Mouse (Mus musculus) heart, embryonic 12.5 days (tissue): ENCODE results near the gene Glyctk. TPM values are rescaled to one million over a fixed set of nuclear protein-coding genes. Genes with fewer than 3 reads are reported as not detected.

ENCODE experiments used
- ATAC-seq: fragments of 200-750 bp; cut with Nextera tagmentation; 2 replicates; pipeline ENCODE4 v1.8.0; 2017; ENCODE audit warnings: moderate TSS enrichment, moderate library complexity; ENCODE audit not compliant: insufficient number of reproducible peaks, low FRiP score
- H3K27ac ChIP-seq: fragments of 300-500 bp; sonication (generic); 2 replicates; pipeline ENCODE4 v1.5.1; 2016; ENCODE audit warnings: mild to moderate bottlenecking, moderate library complexity; ENCODE audit not compliant: poor library complexity, severe bottlenecking
- H3K27me3 ChIP-seq: fragments of 300-500 bp; sonication (generic); replicated peaks from 2 replicates; pipeline ENCODE4 v1.6.1; 2016; ENCODE audit warnings: mild to moderate bottlenecking, moderate library complexity
- H3K36me3 ChIP-seq: fragments of 300-500 bp; sonication (generic); 2 replicates; pipeline ENCODE4 v1.6.1; 2016; ENCODE audit warnings: mild to moderate bottlenecking, moderate library complexity
- H3K4me1 ChIP-seq: fragments of 300-500 bp; sonication (generic); replicated peaks from 2 replicates; pipeline ENCODE4 v1.6.1; 2016; ENCODE audit warnings: mild to moderate bottlenecking
- H3K4me2 ChIP-seq: fragments of 300-500 bp; sonication (generic); 2 replicates; pipeline ENCODE4 v1.6.1; 2016; ENCODE audit warnings: mild to moderate bottlenecking, moderate library complexity
- H3K4me3 ChIP-seq: fragments of 300-500 bp; sonication (generic); 2 replicates; pipeline ENCODE4 v1.5.1; 2016; ENCODE audit warnings: mild to moderate bottlenecking
- H3K9ac ChIP-seq: fragments of 300-500 bp; sonication (generic); 2 replicates; pipeline ENCODE4 v1.6.1; 2016; ENCODE audit warnings: mild to moderate bottlenecking, moderate library complexity
- H3K9me3 ChIP-seq: fragments of 300-500 bp; sonication (generic); replicated peaks from 2 replicates; pipeline ENCODE4 v1.6.1; 2016; ENCODE audit warnings: mild to moderate bottlenecking, moderate library complexity
- WGBS: fragments of 180-500 bp; shearing (Covaris S2); methylation state at CpG from one replicate; pipeline ENCODE4 v1.1.7; 2016; 5-methylcytosine and 5-hydroxymethylcytosine counted together
- polyA plus RNA-seq: library from polyadenylated mRNA; unstranded; fragments of >200 nt; fragmentation: Nextera tagmentation; extraction: Ambion mirVana; gene quantifications from 2 replicates; pipeline ENCODE4 v1.2.1, GENCODE M21; 2016

The Glyctk gene
- polyA plus RNA-seq = 1.1 TPM in 2 replicates

- Histone ChIP-seq H3K4me3 (no peak within 1 kb of the TSS), H3K27me3 (peaks cover 25% of the 10 kb centered on the region), H3K4me1 (peaks cover 5% of the 10 kb centered on the region; the same call in 1 of the 2 replicates), H3K9ac (no peak within 1 kb of the TSS), H3K4me2 (no peak within 1 kb of the TSS), H3K9me3 (no peaks in the 10 kb centered on the region), H3K27ac (no peak within 1 kb of the TSS), H3K36me3 (no peaks in the 10 kb centered on the region)
- ATAC-seq = no peak
- WGBS = 79% methylated on average over 6 of the region's 6 CpGs
These were observed at the start of gene Glyctk for GRCm38 (mm10) chr9:106158037-106158491. Gene Glyctk (minus strand): TSS chr9:106158138.

- Histone ChIP-seq H3K9ac (no peak overlapping the region), H3K27ac (peak overlapping the region; percentile 2; the same call in 1 of the 2 replicates), H3K4me3 (no peak overlapping the region), H3K4me2 (peak overlapping the region; percentile 8; the same call in 1 of the 2 replicates), H3K9me3 (no peaks in the 10 kb centered on the region), H3K27me3 (no peaks in the 10 kb centered on the region), H3K36me3 (peaks cover 23% of the 10 kb centered on the region), H3K4me1 (peaks cover 48% of the 10 kb centered on the region)
- ATAC-seq = no peak
- WGBS = 42% methylated on average over 2 of the region's 2 CpGs
These were observed 48.6 kb upstream of the Glyctk start for GRCm38 (mm10) chr9:106206515-106206914.

GRCm38 (mm10) chr9:106205713-106206290 lies 47.9 kb upstream of the Glyctk start:
- WGBS = 75% methylated on average over 7 of the region's 7 CpGs
- Histone ChIP-seq H3K9ac (no peak overlapping the region), H3K36me3 (peaks cover 23% of the 10 kb centered on the region), H3K4me3 (no peak overlapping the region), H3K4me2 (no peak overlapping the region; the same call in 1 of the 2 replicates), H3K9me3 (no peaks in the 10 kb centered on the region), H3K27me3 (no peaks in the 10 kb centered on the region), H3K27ac (peak overlapping the region; percentile 2; the same call in 1 of the 2 replicates), H3K4me1 (peaks cover 43% of the 10 kb centered on the region)
- no peak for ATAC-seq

- Histone ChIP-seq H3K9me3 (no peaks in the 10 kb centered on the region), H3K4me2 (peak overlapping the region; percentile 80), H3K9ac (peak overlapping the region; percentile 42), H3K27ac (peak overlapping the region; percentile 73; the same call in 1 of the 2 replicates), H3K4me3 (peak overlapping the region; percentile 73), H3K36me3 (peaks cover 21% of the 10 kb centered on the region), H3K4me1 (peaks cover 53% of the 10 kb centered on the region), H3K27me3 (no peaks in the 10 kb centered on the region)
- 66% methylated on average over 7 of the region's 7 CpGs for WGBS
- ATAC-seq = no peak
These were observed 46.3 kb upstream of the Glyctk start for GRCm38 (mm10) chr9:106203990-106204851.

GRCm38 (mm10) chr9:106202819-106203636 lies 45.1 kb upstream of the Glyctk start, which contains the start of gene Twf2:
Gene Twf2 (plus strand): TSS chr9:106203108.
- ATAC-seq = peak; percentile 89
- peaks cover 12% of the 10 kb centered on the region for H3K36me3 ChIP-seq
- peak within 1 kb of the TSS; percentile 80 for H3K4me2 ChIP-seq
- H3K4me3 ChIP-seq = peak within 1 kb of the TSS; percentile 73
- WGBS = 1% methylated on average over 61 of the region's 61 CpGs
- H3K27me3 ChIP-seq = no peaks in the 10 kb centered on the region
- peaks cover 60% of the 10 kb centered on the region for H3K4me1 ChIP-seq
- H3K27ac ChIP-seq = peak within 1 kb of the TSS; percentile 73
- peak within 1 kb of the TSS; percentile 79 for H3K9ac ChIP-seq
- H3K9me3 ChIP-seq = no peaks in the 10 kb centered on the region

GRCm38 (mm10) chr9:106201895-106202294 lies 44.0 kb upstream of the Glyctk start:
- 88% methylated on average over 3 of the region's 3 CpGs for WGBS
- Histone ChIP-seq H3K27ac (peak overlapping the region; percentile 73; the same call in 1 of the 2 replicates), H3K9ac (no peak overlapping the region), H3K9me3 (no peaks in the 10 kb centered on the region), H3K4me2 (peak overlapping the region; percentile 80), H3K36me3 (peaks cover 6% of the 10 kb centered on the region; the same call in 1 of the 2 replicates), H3K4me3 (no peak overlapping the region), H3K4me1 (peaks cover 59% of the 10 kb centered on the region), H3K27me3 (no peaks in the 10 kb centered on the region)
- no peak for ATAC-seq

- peak within 1 kb of the TSS; percentile 22; the same call in 1 of the 2 replicates for H3K27ac ChIP-seq
- WGBS = 40% methylated on average over 18 of the region's 18 CpGs
- peak; percentile 16; the same call in 1 of the 2 replicates for ATAC-seq
These were observed 41.8 kb upstream of the Glyctk start, which contains the start of gene Ppm1m for GRCm38 (mm10) chr9:106199535-106200272. Gene Ppm1m (minus strand): TSS chr9:106199746.

GRCm38 (mm10) chr9:106198962-106199458 lies 41.1 kb upstream of the Glyctk start:
- under 1% methylated on average over 51 of the region's 51 CpGs for WGBS

More at GRCm38 (mm10) chr9:106199535-106200272, 41.8 kb upstream of the Glyctk start, which contains the start of gene Ppm1m:
- H3K36me3 ChIP-seq = peaks cover 26% of the 10 kb centered on the region
- H3K27me3 ChIP-seq = no peaks in the 10 kb centered on the region
- peak within 1 kb of the TSS; percentile 84 for H3K9ac ChIP-seq
- H3K4me1 ChIP-seq = peaks cover 39% of the 10 kb centered on the region
- peak within 1 kb of the TSS; percentile 70 for H3K4me2 ChIP-seq
- H3K4me3 ChIP-seq = peak within 1 kb of the TSS; percentile 74
- H3K9me3 ChIP-seq = no peaks in the 10 kb centered on the region

GRCm38 (mm10) chr9:106197732-106198131 lies 39.8 kb upstream of the Glyctk start:
- no peak for ATAC-seq
- peaks cover 24% of the 10 kb centered on the region for H3K4me1 ChIP-seq
- no peak overlapping the region for H3K4me3 ChIP-seq
- H3K36me3 ChIP-seq = peaks cover 39% of the 10 kb centered on the region
- no peak overlapping the region for H3K27ac ChIP-seq
- no peaks in the 10 kb centered on the region for H3K27me3 ChIP-seq
- H3K4me2 ChIP-seq = peak overlapping the region; percentile 70
- 87% methylated on average over 9 of the region's 9 CpGs for WGBS
- no peaks in the 10 kb centered on the region for H3K9me3 ChIP-seq
- H3K9ac ChIP-seq = 0 out of 2 replicates have a peak overlapping the region, but pooled peaks have one; percentile 11

More at GRCm38 (mm10) chr9:106198962-106199458, 41.1 kb upstream of the Glyctk start:
- H3K36me3 ChIP-seq = peaks cover 32% of the 10 kb centered on the region
- H3K4me1 ChIP-seq = peaks cover 32% of the 10 kb centered on the region
- peak overlapping the region; percentile 84 for H3K9ac ChIP-seq
- peak overlapping the region; percentile 74 for H3K4me3 ChIP-seq
- peak overlapping the region; percentile 70 for H3K4me2 ChIP-seq
- H3K27ac ChIP-seq = peak overlapping the region; percentile 22; the same call in 1 of the 2 replicates
- H3K9me3 ChIP-seq = no peaks in the 10 kb centered on the region
- ATAC-seq = peak; percentile 78
- H3K27me3 ChIP-seq = no peaks in the 10 kb centered on the region
